Mouse (Mus musculus): ENCODE results near the gene Zbed3.

DNA sequence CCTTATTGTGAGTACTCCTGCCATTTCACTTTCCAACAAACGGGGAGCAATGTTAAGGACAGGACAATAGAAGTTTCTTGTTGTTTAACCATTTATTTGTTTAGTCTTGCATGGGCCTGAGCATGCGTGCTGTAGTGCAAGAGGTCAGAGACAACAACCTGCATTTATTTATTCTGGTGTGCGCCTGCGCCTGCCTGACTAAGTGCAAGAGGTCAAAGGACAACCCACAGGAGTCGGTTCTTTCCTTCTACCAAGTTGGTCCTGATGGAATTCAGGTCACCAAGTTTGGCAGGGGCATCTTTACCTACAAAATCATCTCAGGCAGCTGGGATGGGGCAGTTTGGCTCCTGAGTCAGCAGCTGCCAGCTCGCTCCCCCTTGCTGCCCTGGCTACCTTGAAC, 22.5 kb downstream of the Zbed3 start:
- no peak for TF ChIP-seq POLR2A (IDR thresholded peaks at IDR 0.05; ENCODE audit: insufficient read length, low read depth)
- TF ChIP-seq POLR2AphosphoS2 (IDR thresholded peaks at IDR 0.05; ENCODE audit: insufficient read length, low read depth), result no peak
- TF ChIP-seq MAX (IDR thresholded peaks at IDR 0.05; ENCODE audit: low read depth), result no peak

Data from myocyte (in vitro differentiated cells).